Mouse (Mus musculus): ENCODE measurements around the gene Dnah14. TPM values are rescaled to one million over a fixed set of nuclear protein-coding genes. Genes with fewer than 3 reads are reported as not detected.
A peak's percentile ranks its signal among the peaks of the same experiment; 100 is the strongest.

Dnah14 gene
- polyA plus RNA-seq, 1 experiment from 2014 or later = 2.7 TPM

- TF ChIP-seq CTCF (IDR thresholded peaks at IDR 0.05; ENCODE audit: low read depth) (no peak), EP300 (IDR thresholded peaks at IDR 0.05; ENCODE audit: low read depth) (no peak)
- Histone ChIP-seq H3K4me2 (ENCODE audit: low read depth, low read length) (no peak overlapping the region), H3K4me1 (ENCODE audit: insufficient read depth) (no peaks in the 10 kb centered on the region), H3K36me3 (replicated peaks; ENCODE audit: insufficient read depth, low read length) (no peaks in the 10 kb centered on the region), H3K27me3 (ENCODE audit: insufficient read depth, low read length) (no peaks in the 10 kb centered on the region), H3K9me3 (ENCODE audit: low read length) (peaks cover 7% of the 10 kb centered on the region), H3K9ac (replicated peaks) (no peak overlapping the region), H3K27ac (ENCODE audit: low read depth) (no peak overlapping the region), H3K4me3 (ENCODE audit: low read depth, low read length) (no peak overlapping the region)
- ATAC-seq = no peak
- no peak for DNase-seq
- 45% methylated on average over 6 of the region's 6 CpGs for WGBS (ENCODE audit: insufficient replicate concordance)
Observed at GRCm38 (mm10) chr1:181789952-181790351, 213.6 kb downstream of the Dnah14 start.

GRCm38 (mm10) chr1:181793541-181793940, 217.2 kb downstream of the Dnah14 start:
- H3K27ac ChIP-seq (ENCODE audit: low read depth) = no peak overlapping the region
- H3K36me3 ChIP-seq (replicated peaks; ENCODE audit: insufficient read depth, low read length) = no peaks in the 10 kb centered on the region
- H3K4me3 ChIP-seq (ENCODE audit: low read depth, low read length) = no peak overlapping the region
- ATAC-seq = 0 out of 2 replicates have a peak, but pooled peaks have one; percentile 10
- no peaks in the 10 kb centered on the region for H3K27me3 ChIP-seq (ENCODE audit: insufficient read depth, low read length)
- no peaks in the 10 kb centered on the region for H3K4me1 ChIP-seq (ENCODE audit: insufficient read depth)
- 41% methylated on average over 2 of the region's 2 CpGs for WGBS (ENCODE audit: insufficient replicate concordance)
- TF ChIP-seq CTCF (IDR thresholded peaks at IDR 0.05; ENCODE audit: low read depth) = no peak
- TF ChIP-seq EP300 (IDR thresholded peaks at IDR 0.05; ENCODE audit: low read depth) = no peak
- H3K9ac ChIP-seq (replicated peaks) = no peak overlapping the region
- no peaks in the 10 kb centered on the region for H3K9me3 ChIP-seq (ENCODE audit: low read length)
- DNase-seq = no peak
- no peak overlapping the region for H3K4me2 ChIP-seq (ENCODE audit: low read depth, low read length)

- H3K9me3 ChIP-seq (ENCODE audit: low read length) = no peaks in the 10 kb centered on the region
- no peak for ATAC-seq
- no peak overlapping the region for H3K9ac ChIP-seq (replicated peaks)
- H3K4me1 ChIP-seq (ENCODE audit: insufficient read depth) = no peaks in the 10 kb centered on the region
- no peak overlapping the region for H3K27ac ChIP-seq (ENCODE audit: low read depth)
- no peak overlapping the region for H3K4me2 ChIP-seq (ENCODE audit: low read depth, low read length)
- no peak for DNase-seq
- H3K27me3 ChIP-seq (ENCODE audit: insufficient read depth, low read length) = no peaks in the 10 kb centered on the region
- no peaks in the 10 kb centered on the region for H3K36me3 ChIP-seq (replicated peaks; ENCODE audit: insufficient read depth, low read length)
- no peak overlapping the region for H3K4me3 ChIP-seq (ENCODE audit: low read depth, low read length)
- TF ChIP-seq EP300 (IDR thresholded peaks at IDR 0.05; ENCODE audit: low read depth) (no peak), CTCF (IDR thresholded peaks at IDR 0.05; ENCODE audit: low read depth) (no peak)
- whole genome bisulfite sequencing (ENCODE audit: insufficient replicate concordance) = 80% methylated on average over 3 of the region's 3 CpGs
Observed at GRCm38 (mm10) chr1:181799911-181800310, 223.6 kb downstream of the Dnah14 start.

- WGBS (ENCODE audit: insufficient replicate concordance) = 73% methylated on average over 4 of the region's 4 CpGs
- DNase-seq (no peak), ATAC-seq (no peak)
- Histone ChIP-seq H3K27ac (ENCODE audit: low read depth) (no peak overlapping the region), H3K36me3 (replicated peaks; ENCODE audit: insufficient read depth, low read length) (no peaks in the 10 kb centered on the region), H3K27me3 (ENCODE audit: insufficient read depth, low read length) (no peaks in the 10 kb centered on the region), H3K4me3 (ENCODE audit: low read depth, low read length) (no peak overlapping the region), H3K9ac (replicated peaks) (no peak overlapping the region), H3K4me2 (ENCODE audit: low read depth, low read length) (no peak overlapping the region), H3K9me3 (ENCODE audit: low read length) (no peaks in the 10 kb centered on the region), H3K4me1 (ENCODE audit: insufficient read depth) (no peaks in the 10 kb centered on the region)
- TF ChIP-seq CTCF (IDR thresholded peaks at IDR 0.05; ENCODE audit: low read depth) (no peak), EP300 (IDR thresholded peaks at IDR 0.05; ENCODE audit: low read depth) (no peak)
Observed at GRCm38 (mm10) chr1:181800667-181801066, 224.3 kb downstream of the Dnah14 start.

GRCm38 (mm10) chr1:181811481-181812223, 235.3 kb downstream of the Dnah14 start:
- Histone ChIP-seq H3K27me3 (ENCODE audit: insufficient read depth, low read length) (no peaks in the 10 kb centered on the region), H3K36me3 (replicated peaks; ENCODE audit: insufficient read depth, low read length) (peaks cover 30% of the 10 kb centered on the region), H3K27ac (ENCODE audit: low read depth) (no peak overlapping the region), H3K4me1 (ENCODE audit: insufficient read depth) (no peaks in the 10 kb centered on the region), H3K4me2 (ENCODE audit: low read depth, low read length) (no peak overlapping the region), H3K9ac (replicated peaks) (no peak overlapping the region), H3K9me3 (ENCODE audit: low read length) (no peaks in the 10 kb centered on the region), H3K4me3 (ENCODE audit: low read depth, low read length) (no peak overlapping the region)
- ATAC-seq (no peak), DNase-seq (no peak)
- no peak for TF ChIP-seq EP300 (IDR thresholded peaks at IDR 0.05; ENCODE audit: low read depth)
- TF ChIP-seq CTCF (IDR thresholded peaks at IDR 0.05; ENCODE audit: low read depth) = no peak
- 87% methylated on average over 18 of the region's 18 CpGs for WGBS (ENCODE audit: insufficient replicate concordance)

- 96% methylated on average over 7 of the region's 7 CpGs for WGBS (ENCODE audit: insufficient replicate concordance)
- Histone ChIP-seq H3K4me3 (ENCODE audit: low read depth, low read length) (no peak overlapping the region), H3K36me3 (replicated peaks; ENCODE audit: insufficient read depth, low read length) (peaks cover 89% of the 10 kb centered on the region), H3K27me3 (ENCODE audit: insufficient read depth, low read length) (no peaks in the 10 kb centered on the region), H3K9ac (replicated peaks) (no peak overlapping the region), H3K9me3 (ENCODE audit: low read length) (no peaks in the 10 kb centered on the region), H3K27ac (ENCODE audit: low read depth) (no peak overlapping the region), H3K4me2 (ENCODE audit: low read depth, low read length) (no peak overlapping the region), H3K4me1 (ENCODE audit: insufficient read depth) (no peaks in the 10 kb centered on the region)
- TF ChIP-seq CTCF (IDR thresholded peaks at IDR 0.05; ENCODE audit: low read depth) (no peak), EP300 (IDR thresholded peaks at IDR 0.05; ENCODE audit: low read depth) (no peak)
- no peak for DNase-seq
- no peak for ATAC-seq
Observed at GRCm38 (mm10) chr1:181826716-181827115, 250.4 kb downstream of the Dnah14 start.
